Mouse (Mus musculus): ENCODE results near the gene Pphln1. TPM values are rescaled to one million over a fixed set of nuclear protein-coding genes. Genes with fewer than 3 reads are reported as not detected.

Pphln1 gene
- total and polyA plus RNA-seq, 2 experiments from 2014 or later: 11.1 to 22.6 TPM

- Histone ChIP-seq H3K4me2 (ENCODE audit: low read depth, low read length) (0 out of 2 replicates have a peak overlapping the region, but pooled peaks have one; percentile 85), H3K4me3 (ENCODE audit: low read depth, low read length) (no peak overlapping the region), H3K27me3 (ENCODE audit: control insufficient read depth, insufficient read depth, low read length) (no peaks in the 10 kb centered on the region), H3K27ac (ENCODE audit: low read depth) (peak overlapping the region; percentile 100), H3K36me3 (replicated peaks; ENCODE audit: control insufficient read depth, insufficient read depth, low read length) (no peaks in the 10 kb centered on the region), H3K9ac (replicated peaks; ENCODE audit: low read depth, low read length) (no peak overlapping the region), H3K4me1 (ENCODE audit: control insufficient read depth, insufficient read depth) (peaks cover 54% of the 10 kb centered on the region), H3K9me3 (replicated peaks; ENCODE audit: control insufficient read depth, low read length) (no peaks in the 10 kb centered on the region)
- ATAC-seq (ENCODE audit: insufficient read depth, low read depth): no peak
- DNase-seq (ENCODE audit: low spot score): peak; percentile 65
- WGBS: 24% methylated on average over 11 of the region's 11 CpGs
- TF ChIP-seq EP300 (IDR thresholded peaks at IDR 0.05; ENCODE audit: low read depth) (peak; percentile 44; the same call in 1 of the 2 replicates), CTCF (IDR thresholded peaks at IDR 0.05; ENCODE audit: low read depth) (no peak)
These were observed 123.1 kb downstream of the Pphln1 start for GRCm38 (mm10) chr15:93521088-93521786.

- peaks cover 54% of the 10 kb centered on the region for H3K4me1 ChIP-seq (ENCODE audit: control insufficient read depth, insufficient read depth)
- H3K9ac ChIP-seq (replicated peaks; ENCODE audit: low read depth, low read length): no peak overlapping the region
- H3K27me3 ChIP-seq (ENCODE audit: control insufficient read depth, insufficient read depth, low read length): no peaks in the 10 kb centered on the region
- ATAC-seq (ENCODE audit: insufficient read depth, low read depth) (no peak), DNase-seq (ENCODE audit: low spot score) (peak; percentile 45)
- no peak overlapping the region for H3K4me3 ChIP-seq (ENCODE audit: low read depth, low read length)
- no peaks in the 10 kb centered on the region for H3K36me3 ChIP-seq (replicated peaks; ENCODE audit: control insufficient read depth, insufficient read depth, low read length)
- no peak for TF ChIP-seq CTCF (IDR thresholded peaks at IDR 0.05; ENCODE audit: low read depth)
- H3K9me3 ChIP-seq (replicated peaks; ENCODE audit: control insufficient read depth, low read length): no peaks in the 10 kb centered on the region
- 20% methylated on average over 3 of the region's 3 CpGs for WGBS
- H3K27ac ChIP-seq (ENCODE audit: low read depth): peak overlapping the region; percentile 100
- H3K4me2 ChIP-seq (ENCODE audit: low read depth, low read length): 0 out of 2 replicates have a peak overlapping the region, but pooled peaks have one; percentile 4
These were observed 123.6 kb downstream of the Pphln1 start for GRCm38 (mm10) chr15:93521787-93522180.

- no peak for TF ChIP-seq CTCF (IDR thresholded peaks at IDR 0.05; ENCODE audit: low read depth)
- 0 out of 2 replicates have a peak, but pooled peaks have one; percentile 17 for TF ChIP-seq EP300 (IDR thresholded peaks at IDR 0.05; ENCODE audit: low read depth)
- H3K36me3 ChIP-seq (replicated peaks; ENCODE audit: control insufficient read depth, insufficient read depth, low read length): no peaks in the 10 kb centered on the region
- H3K27ac ChIP-seq (ENCODE audit: low read depth): peak overlapping the region; percentile 92
- H3K4me1 ChIP-seq (ENCODE audit: control insufficient read depth, insufficient read depth): peaks cover 73% of the 10 kb centered on the region
- DNase-seq (ENCODE audit: low spot score): peak; percentile 73
- H3K9me3 ChIP-seq (replicated peaks; ENCODE audit: control insufficient read depth, low read length): no peaks in the 10 kb centered on the region
- ATAC-seq (ENCODE audit: insufficient read depth, low read depth): peak; percentile 57
- H3K4me3 ChIP-seq (ENCODE audit: low read depth, low read length): no peak overlapping the region
- 14% methylated on average over 5 of the region's 5 CpGs for WGBS
- no peak overlapping the region for H3K9ac ChIP-seq (replicated peaks; ENCODE audit: low read depth, low read length)
- H3K4me2 ChIP-seq (ENCODE audit: low read depth, low read length): peak overlapping the region; percentile 14; the same call in 1 of the 2 replicates
- H3K27me3 ChIP-seq (ENCODE audit: control insufficient read depth, insufficient read depth, low read length): no peaks in the 10 kb centered on the region
These were observed 127.3 kb downstream of the Pphln1 start for GRCm38 (mm10) chr15:93525305-93525917.

- Histone ChIP-seq H3K27ac (ENCODE audit: low read depth) (peak overlapping the region; percentile 64), H3K27me3 (ENCODE audit: control insufficient read depth, insufficient read depth, low read length) (no peaks in the 10 kb centered on the region), H3K4me2 (ENCODE audit: low read depth, low read length) (peak overlapping the region; percentile 23; the same call in 1 of the 2 replicates), H3K4me1 (ENCODE audit: control insufficient read depth, insufficient read depth) (peaks cover 38% of the 10 kb centered on the region), H3K4me3 (ENCODE audit: low read depth, low read length) (no peak overlapping the region), H3K9ac (replicated peaks; ENCODE audit: low read depth, low read length) (no peak overlapping the region; the same call in 1 of the 2 replicates), H3K9me3 (replicated peaks; ENCODE audit: control insufficient read depth, low read length) (no peaks in the 10 kb centered on the region), H3K36me3 (replicated peaks; ENCODE audit: control insufficient read depth, insufficient read depth, low read length) (no peaks in the 10 kb centered on the region)
- no peak for TF ChIP-seq CTCF (IDR thresholded peaks at IDR 0.05; ENCODE audit: low read depth)
- DNase-seq (ENCODE audit: low spot score): peak; percentile 43
- no peak; the same call in 1 of the 2 replicates for ATAC-seq (ENCODE audit: insufficient read depth, low read depth)
- WGBS: 24% methylated on average over 12 of the region's 12 CpGs
These were observed 131.9 kb downstream of the Pphln1 start for GRCm38 (mm10) chr15:93529831-93530702.

GRCm38 (mm10) chr15:93530703-93531032 lies 132.5 kb downstream of the Pphln1 start:
- Histone ChIP-seq H3K9me3 (replicated peaks; ENCODE audit: control insufficient read depth, low read length) (no peaks in the 10 kb centered on the region), H3K27me3 (ENCODE audit: control insufficient read depth, insufficient read depth, low read length) (no peaks in the 10 kb centered on the region), H3K36me3 (replicated peaks; ENCODE audit: control insufficient read depth, insufficient read depth, low read length) (no peaks in the 10 kb centered on the region), H3K9ac (replicated peaks; ENCODE audit: low read depth, low read length) (no peak overlapping the region; the same call in 1 of the 2 replicates), H3K4me1 (ENCODE audit: control insufficient read depth, insufficient read depth) (peaks cover 33% of the 10 kb centered on the region), H3K4me3 (ENCODE audit: low read depth, low read length) (no peak overlapping the region), H3K4me2 (ENCODE audit: low read depth, low read length) (peak overlapping the region; percentile 23; the same call in 1 of the 2 replicates), H3K27ac (ENCODE audit: low read depth) (peak overlapping the region; percentile 64)
- WGBS: 43% methylated on average over 3 of the region's 3 CpGs
- no peak for ATAC-seq (ENCODE audit: insufficient read depth, low read depth)
- TF ChIP-seq EP300 (IDR thresholded peaks at IDR 0.05; ENCODE audit: low read depth) (no peak), CTCF (IDR thresholded peaks at IDR 0.05; ENCODE audit: low read depth) (no peak)
- no peak for DNase-seq (ENCODE audit: low spot score)

Measured in heart, postnatal 0 days (tissue).